Mouse (Mus musculus): ENCODE results near the gene Pik3cd. TPM values are rescaled to one million over a fixed set of nuclear protein-coding genes. Genes with fewer than 3 reads are reported as not detected.

The Pik3cd gene
- polyA plus RNA-seq, 1 experiment, result 106 TPM

- Histone ChIP-seq H3K27ac (ENCODE audit: control insufficient read depth, insufficient read depth, low read length) (no peak overlapping the region), H3K27me3 (ENCODE audit: control insufficient read depth, insufficient read depth, low read length) (no peaks in the 10 kb centered on the region), H3K4me1 (replicated peaks; ENCODE audit: control insufficient read depth, insufficient read depth, low read length) (peaks cover 6% of the 10 kb centered on the region), H3K36me3 (ENCODE audit: control insufficient read depth, insufficient read depth, low read length) (peaks cover 8% of the 10 kb centered on the region; the same call in 1 of the 2 replicates), H3K4me3 (ENCODE audit: control insufficient read depth, insufficient read depth, low read length) (no peak overlapping the region)
- TF ChIP-seq POLR2A (IDR thresholded peaks at IDR 0.05; ENCODE audit: control insufficient read depth, extremely low read depth, insufficient read depth, low read length, poor library complexity) (no peak), CTCF (IDR thresholded peaks at IDR 0.05; ENCODE audit: borderline replicate concordance, control insufficient read depth, extremely low read depth, insufficient read depth, low read length, poor library complexity) (no peak)
- 57% methylated on average over 8 of the region's 8 CpGs for WGBS
- DNase-seq, result peak; percentile 34
Measured at GRCm38 (mm10) chr4:149721163-149721562, 18.8 kb upstream of the Pik3cd start.

GRCm38 (mm10) chr4:149719686-149720085 lies 17.3 kb upstream of the Pik3cd start:
- Histone ChIP-seq H3K4me3 (ENCODE audit: control insufficient read depth, insufficient read depth, low read length) (no peak overlapping the region), H3K4me1 (replicated peaks; ENCODE audit: control insufficient read depth, insufficient read depth, low read length) (peaks cover 6% of the 10 kb centered on the region), H3K27me3 (ENCODE audit: control insufficient read depth, insufficient read depth, low read length) (no peaks in the 10 kb centered on the region), H3K36me3 (ENCODE audit: control insufficient read depth, insufficient read depth, low read length) (peaks cover 8% of the 10 kb centered on the region; the same call in 1 of the 2 replicates), H3K27ac (ENCODE audit: control insufficient read depth, insufficient read depth, low read length) (no peak overlapping the region)
- TF ChIP-seq CTCF (IDR thresholded peaks at IDR 0.05; ENCODE audit: borderline replicate concordance, control insufficient read depth, extremely low read depth, insufficient read depth, low read length, poor library complexity) (no peak), POLR2A (IDR thresholded peaks at IDR 0.05; ENCODE audit: control insufficient read depth, extremely low read depth, insufficient read depth, low read length, poor library complexity) (no peak)
- DNase-seq, result no peak
- 94% methylated on average over 6 of the region's 6 CpGs for WGBS

GRCm38 (mm10) chr4:149714542-149714941 lies 12.2 kb upstream of the Pik3cd start:
- TF ChIP-seq CTCF (IDR thresholded peaks at IDR 0.05; ENCODE audit: borderline replicate concordance, control insufficient read depth, extremely low read depth, insufficient read depth, low read length, poor library complexity) (no peak), POLR2A (IDR thresholded peaks at IDR 0.05; ENCODE audit: control insufficient read depth, extremely low read depth, insufficient read depth, low read length, poor library complexity) (no peak)
- Histone ChIP-seq H3K36me3 (ENCODE audit: control insufficient read depth, insufficient read depth, low read length) (peaks cover 8% of the 10 kb centered on the region; the same call in 1 of the 2 replicates), H3K4me3 (ENCODE audit: control insufficient read depth, insufficient read depth, low read length) (no peak overlapping the region), H3K27me3 (ENCODE audit: control insufficient read depth, insufficient read depth, low read length) (no peaks in the 10 kb centered on the region), H3K4me1 (replicated peaks; ENCODE audit: control insufficient read depth, insufficient read depth, low read length) (peaks cover 3% of the 10 kb centered on the region), H3K27ac (ENCODE audit: control insufficient read depth, insufficient read depth, low read length) (no peak overlapping the region)
- DNase-seq, result no peak
- 98% methylated on average over 3 of the region's 3 CpGs for WGBS

GRCm38 (mm10) chr4:149711955-149712354 lies 9.6 kb upstream of the Pik3cd start:
- Histone ChIP-seq H3K27ac (ENCODE audit: control insufficient read depth, insufficient read depth, low read length) (no peak overlapping the region), H3K4me3 (ENCODE audit: control insufficient read depth, insufficient read depth, low read length) (no peak overlapping the region), H3K27me3 (ENCODE audit: control insufficient read depth, insufficient read depth, low read length) (no peaks in the 10 kb centered on the region), H3K4me1 (replicated peaks; ENCODE audit: control insufficient read depth, insufficient read depth, low read length) (peaks cover 3% of the 10 kb centered on the region), H3K36me3 (ENCODE audit: control insufficient read depth, insufficient read depth, low read length) (no peaks in the 10 kb centered on the region)
- TF ChIP-seq CTCF (IDR thresholded peaks at IDR 0.05; ENCODE audit: borderline replicate concordance, control insufficient read depth, extremely low read depth, insufficient read depth, low read length, poor library complexity) (peak; percentile 85), POLR2A (IDR thresholded peaks at IDR 0.05; ENCODE audit: control insufficient read depth, extremely low read depth, insufficient read depth, low read length, poor library complexity) (no peak)
- WGBS, result 60% methylated on average over 7 of the region's 7 CpGs
- peak; percentile 46 for DNase-seq

- TF ChIP-seq CTCF (IDR thresholded peaks at IDR 0.05; ENCODE audit: borderline replicate concordance, control insufficient read depth, extremely low read depth, insufficient read depth, low read length, poor library complexity) (no peak), POLR2A (IDR thresholded peaks at IDR 0.05; ENCODE audit: control insufficient read depth, extremely low read depth, insufficient read depth, low read length, poor library complexity) (no peak)
Measured at GRCm38 (mm10) chr4:149711485-149711884, 9.1 kb upstream of the Pik3cd start.

GRCm38 (mm10) chr4:149710510-149710909 lies 8.1 kb upstream of the Pik3cd start:
- Histone ChIP-seq H3K4me1 (replicated peaks; ENCODE audit: control insufficient read depth, insufficient read depth, low read length) (peaks cover 12% of the 10 kb centered on the region), H3K4me3 (ENCODE audit: control insufficient read depth, insufficient read depth, low read length) (no peak overlapping the region), H3K27ac (ENCODE audit: control insufficient read depth, insufficient read depth, low read length) (peak overlapping the region; percentile 37; the same call in 1 of the 2 replicates), H3K27me3 (ENCODE audit: control insufficient read depth, insufficient read depth, low read length) (no peaks in the 10 kb centered on the region), H3K36me3 (ENCODE audit: control insufficient read depth, insufficient read depth, low read length) (no peaks in the 10 kb centered on the region)
- DNase-seq, result peak; percentile 78
- no peak for TF ChIP-seq CTCF (IDR thresholded peaks at IDR 0.05; ENCODE audit: borderline replicate concordance, control insufficient read depth, extremely low read depth, insufficient read depth, low read length, poor library complexity)
- TF ChIP-seq POLR2A (IDR thresholded peaks at IDR 0.05; ENCODE audit: control insufficient read depth, extremely low read depth, insufficient read depth, low read length, poor library complexity), result no peak
- WGBS, result 12% methylated on average over 5 of the region's 5 CpGs

More at GRCm38 (mm10) chr4:149711485-149711884, 9.1 kb upstream of the Pik3cd start:
- Histone ChIP-seq H3K36me3 (ENCODE audit: control insufficient read depth, insufficient read depth, low read length) (no peaks in the 10 kb centered on the region), H3K4me3 (ENCODE audit: control insufficient read depth, insufficient read depth, low read length) (no peak overlapping the region), H3K27ac (ENCODE audit: control insufficient read depth, insufficient read depth, low read length) (no peak overlapping the region), H3K4me1 (replicated peaks; ENCODE audit: control insufficient read depth, insufficient read depth, low read length) (peaks cover 4% of the 10 kb centered on the region), H3K27me3 (ENCODE audit: control insufficient read depth, insufficient read depth, low read length) (no peaks in the 10 kb centered on the region)
- DNase-seq, result no peak
- WGBS, result 97% methylated on average over 5 of the region's 5 CpGs

GRCm38 (mm10) chr4:149705941-149706340 lies 3.6 kb upstream of the Pik3cd start:
- Histone ChIP-seq H3K27ac (ENCODE audit: control insufficient read depth, insufficient read depth, low read length) (no peak overlapping the region), H3K36me3 (ENCODE audit: control insufficient read depth, insufficient read depth, low read length) (no peaks in the 10 kb centered on the region), H3K4me1 (replicated peaks; ENCODE audit: control insufficient read depth, insufficient read depth, low read length) (peaks cover 46% of the 10 kb centered on the region), H3K4me3 (ENCODE audit: control insufficient read depth, insufficient read depth, low read length) (no peak overlapping the region), H3K27me3 (ENCODE audit: control insufficient read depth, insufficient read depth, low read length) (no peaks in the 10 kb centered on the region)
- DNase-seq, result peak; percentile 24
- WGBS, result 66% methylated on average over 8 of the region's 8 CpGs
- TF ChIP-seq POLR2A (IDR thresholded peaks at IDR 0.05; ENCODE audit: control insufficient read depth, extremely low read depth, insufficient read depth, low read length, poor library complexity) (no peak), CTCF (IDR thresholded peaks at IDR 0.05; ENCODE audit: borderline replicate concordance, control insufficient read depth, extremely low read depth, insufficient read depth, low read length, poor library complexity) (no peak)

All from thymus, adult 2 months (tissue).